Mouse (Mus musculus): ENCODE results near the gene Evx1.

The Evx1 gene

GRCm38 (mm10) chr6:52291021-52291860 lies 22.1 kb upstream of the Evx1 start:
- no peak for DNase-seq (ENCODE audit: low spot score in 2 of 2)

GRCm38 (mm10) chr6:52292328-52292727 lies 21.0 kb upstream of the Evx1 start:
- no peak for DNase-seq (ENCODE audit: low spot score in 2 of 2)

- no peak for DNase-seq (ENCODE audit: low spot score in 2 of 2)
Measured at GRCm38 (mm10) chr6:52294616-52295015, 18.7 kb upstream of the Evx1 start.

- no peak for DNase-seq (ENCODE audit: low spot score in 2 of 2)
Measured at GRCm38 (mm10) chr6:52298511-52298910, 14.8 kb upstream of the Evx1 start.

GRCm38 (mm10) chr6:52300806-52301205 lies 12.5 kb upstream of the Evx1 start:
- DNase-seq (ENCODE audit: low spot score in 2 of 2): no peak

- DNase-seq (ENCODE audit: low spot score in 2 of 2): no peak
Measured at GRCm38 (mm10) chr6:52303426-52303825, 9.9 kb upstream of the Evx1 start.

- peak; percentile 33 to 65 for DNase-seq (ENCODE audit: low spot score in 2 of 2)
Measured at GRCm38 (mm10) chr6:52305877-52306389, 7.4 kb upstream of the Evx1 start.

GRCm38 (mm10) chr6:52309766-52310165 lies 3.5 kb upstream of the Evx1 start:
- DNase-seq (ENCODE audit: low spot score in 2 of 2): no peak

GRCm38 (mm10) chr6:52310366-52310765 lies 2.9 kb upstream of the Evx1 start:
- no peak for DNase-seq (ENCODE audit: low spot score in 2 of 2)

- DNase-seq (ENCODE audit: low spot score in 2 of 2): no peak
Measured at GRCm38 (mm10) chr6:52311661-52312557, 1.4 kb upstream of the Evx1 start.

GRCm38 (mm10) chr6:52312558-52312915 lies 761 bp upstream of the Evx1 start:
- no peak for DNase-seq (ENCODE audit: low spot score in 2 of 2)

- no peak for DNase-seq (ENCODE audit: low spot score in 2 of 2)
Measured at GRCm38 (mm10) chr6:52314304-52315100, 1.2 kb downstream of the Evx1 start.

GRCm38 (mm10) chr6:52315441-52316412 lies 2.4 kb downstream of the Evx1 start:
- DNase-seq (ENCODE audit: low spot score in 2 of 2): peak in 1 of 2 experiments; percentile 60

- DNase-seq (ENCODE audit: low spot score in 2 of 2): peak in 1 of 2 experiments; percentile 58
Measured at GRCm38 (mm10) chr6:52316413-52317184, 3.3 kb downstream of the Evx1 start.

- DNase-seq (ENCODE audit: low spot score in 2 of 2): no peak
Measured at GRCm38 (mm10) chr6:52317461-52318180, 4.3 kb downstream of the Evx1 start.

- no peak for DNase-seq (ENCODE audit: low spot score in 2 of 2)
Measured at GRCm38 (mm10) chr6:52318271-52318670, 5.0 kb downstream of the Evx1 start.

- DNase-seq (ENCODE audit: low spot score in 2 of 2): no peak
Measured at GRCm38 (mm10) chr6:52319956-52320690, 6.8 kb downstream of the Evx1 start.

Measured in spleen, postnatal 4 days (tissue).